Mouse (Mus musculus) stomach, embryonic 15.5 days (tissue): ENCODE data around the gene Rela. TPM values are rescaled to one million over a fixed set of nuclear protein-coding genes. Genes with fewer than 3 reads are reported as not detected.

ENCODE experiments used
- ATAC-seq: fragments of 200-750 bp; cut with Nextera tagmentation; 2 replicates; pipeline ENCODE4 v1.8.0; 2017; ENCODE audit warnings: low read depth, moderate number of reproducible peaks, moderate TSS enrichment; ENCODE audit not compliant: insufficient read depth, low FRiP score
- H3K27ac ChIP-seq: fragments of 300-500 bp; sonication (generic); 2 replicates; pipeline ENCODE4 v1.5.1; 2015; ENCODE audit warnings: mild to moderate bottlenecking, inconsistent platforms
- H3K27me3 ChIP-seq: fragments of 300-500 bp; sonication (generic); replicated peaks from 2 replicates; pipeline ENCODE4 v1.6.1; 2015; ENCODE audit warnings: inconsistent platforms
- H3K36me3 ChIP-seq: fragments of 300-500 bp; sonication (generic); 2 replicates; pipeline ENCODE4 v1.6.1; 2015; ENCODE audit warnings: inconsistent platforms
- H3K4me1 ChIP-seq: fragments of 300-500 bp; sonication (generic); 2 replicates; pipeline ENCODE4 v1.6.1; 2015; ENCODE audit warnings: inconsistent platforms
- H3K4me2 ChIP-seq: fragments of 300-500 bp; sonication (generic); 2 replicates; pipeline ENCODE4 v1.6.1; 2015; ENCODE audit warnings: mild to moderate bottlenecking, inconsistent platforms
- H3K4me3 ChIP-seq: fragments of 300-500 bp; sonication (generic); replicated peaks from 2 replicates; pipeline ENCODE4 v1.5.1; 2015; ENCODE audit warnings: inconsistent platforms
- H3K9ac ChIP-seq: fragments of 300-500 bp; sonication (generic); 2 replicates; pipeline ENCODE4 v1.6.1; 2015; ENCODE audit warnings: inconsistent platforms
- H3K9me3 ChIP-seq: fragments of 300-500 bp; sonication (generic); 2 replicates; pipeline ENCODE4 v1.6.1; 2016; ENCODE audit warnings: inconsistent platforms
- WGBS: fragments of 180-500 bp; shearing (Covaris S2); methylation state at CpG from one replicate; pipeline ENCODE4 v1.1.7; 2015; 5-methylcytosine and 5-hydroxymethylcytosine counted together
- polyA plus RNA-seq: library from polyadenylated mRNA; unstranded; fragments of >200 nt; fragmentation: Nextera tagmentation; extraction: Ambion mirVana; gene quantifications from 2 replicates; pipeline ENCODE4 v1.2.1, GENCODE M21; 2015

Gene Rela
- polyA plus RNA-seq, 1 experiment from 2014 or later = 43.5 TPM

- H3K9me3 ChIP-seq = no peaks in the 10 kb centered on the region
- H3K9ac ChIP-seq = no peak overlapping the region
- ATAC-seq = no peak
- H3K4me2 ChIP-seq = no peak overlapping the region
- WGBS = 48% methylated on average over 9 of the region's 9 CpGs
- H3K36me3 ChIP-seq = peaks cover 40% of the 10 kb centered on the region
- no peaks in the 10 kb centered on the region for H3K27me3 ChIP-seq
- no peak overlapping the region for H3K27ac ChIP-seq
- H3K4me1 ChIP-seq = peaks cover 19% of the 10 kb centered on the region
- H3K4me3 ChIP-seq = no peak overlapping the region
These were observed 3.1 kb downstream of the Rela start for GRCm38 (mm10) chr19:5640339-5640738.

GRCm38 (mm10) chr19:5641021-5641420 lies 3.7 kb downstream of the Rela start:
- Histone ChIP-seq H3K9me3 (no peaks in the 10 kb centered on the region), H3K4me2 (no peak overlapping the region), H3K4me1 (peaks cover 19% of the 10 kb centered on the region), H3K36me3 (peaks cover 45% of the 10 kb centered on the region), H3K9ac (no peak overlapping the region), H3K27ac (no peak overlapping the region), H3K27me3 (no peaks in the 10 kb centered on the region), H3K4me3 (no peak overlapping the region)
- 81% methylated on average over 17 of the region's 17 CpGs for WGBS
- ATAC-seq = no peak

GRCm38 (mm10) chr19:5641641-5642040 lies 4.4 kb downstream of the Rela start:
- Histone ChIP-seq H3K36me3 (peaks cover 48% of the 10 kb centered on the region), H3K4me2 (no peak overlapping the region), H3K27ac (no peak overlapping the region), H3K27me3 (no peaks in the 10 kb centered on the region), H3K4me3 (no peak overlapping the region), H3K4me1 (peaks cover 14% of the 10 kb centered on the region), H3K9me3 (no peaks in the 10 kb centered on the region), H3K9ac (no peak overlapping the region)
- 86% methylated on average over 8 of the region's 8 CpGs for WGBS
- ATAC-seq = no peak

DNA sequence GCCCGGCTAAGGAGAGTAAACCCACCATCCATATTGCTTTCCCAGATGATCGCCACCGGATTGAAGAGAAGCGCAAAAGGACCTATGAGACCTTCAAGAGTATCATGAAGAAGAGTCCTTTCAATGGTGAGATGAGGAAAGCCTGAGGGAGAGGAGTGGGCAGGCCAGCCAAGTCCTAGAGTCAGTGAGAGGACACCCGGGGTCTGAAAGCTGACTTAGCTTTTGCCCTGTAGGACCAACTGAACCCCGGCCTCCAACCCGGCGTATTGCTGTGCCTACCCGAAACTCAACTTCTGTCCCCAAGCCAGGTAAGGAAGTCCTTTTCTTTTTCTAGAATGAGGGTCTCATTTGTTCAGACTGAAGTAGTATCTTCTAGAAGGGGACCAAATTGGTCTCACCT lies 8.0 kb downstream of the Rela start:
- Histone ChIP-seq H3K4me2 (no peak overlapping the region), H3K4me3 (no peak overlapping the region), H3K27ac (no peak overlapping the region), H3K27me3 (no peaks in the 10 kb centered on the region), H3K4me1 (peaks cover 23% of the 10 kb centered on the region), H3K9me3 (no peaks in the 10 kb centered on the region), H3K36me3 (peaks cover 59% of the 10 kb centered on the region), H3K9ac (no peak overlapping the region)
- ATAC-seq = no peak
- WGBS = 95% methylated on average over 9 of the region's 9 CpGs

DNA sequence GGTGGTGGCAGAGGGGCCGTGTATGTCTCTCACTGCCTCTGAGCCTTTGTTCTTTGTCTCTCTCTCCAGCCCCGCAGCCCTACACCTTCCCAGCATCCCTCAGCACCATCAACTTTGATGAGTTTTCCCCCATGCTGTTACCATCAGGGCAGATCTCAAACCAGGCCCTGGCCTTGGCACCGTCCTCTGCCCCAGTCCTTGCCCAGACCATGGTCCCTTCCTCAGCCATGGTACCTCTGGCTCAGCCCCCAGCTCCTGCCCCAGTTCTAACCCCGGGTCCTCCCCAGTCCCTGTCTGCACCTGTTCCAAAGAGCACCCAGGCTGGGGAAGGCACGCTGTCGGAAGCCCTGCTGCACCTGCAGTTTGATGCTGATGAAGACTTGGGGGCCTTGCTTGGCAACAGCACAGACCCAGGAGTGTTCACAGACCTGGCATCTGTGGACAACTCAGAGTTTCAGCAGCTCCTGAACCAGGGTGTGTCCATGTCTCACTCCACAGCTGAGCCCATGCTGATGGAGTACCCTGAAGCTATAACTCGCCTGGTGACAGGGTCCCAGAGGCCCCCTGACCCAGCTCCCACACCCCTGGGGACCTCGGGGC lies 9.5 kb downstream of the Rela start:
- no peak overlapping the region for H3K4me3 ChIP-seq
- H3K27ac ChIP-seq = no peak overlapping the region
- H3K4me1 ChIP-seq = peaks cover 23% of the 10 kb centered on the region
- 88% methylated on average over 8 of the region's 8 CpGs for WGBS
- ATAC-seq = no peak
- H3K9ac ChIP-seq = no peak overlapping the region
- H3K27me3 ChIP-seq = no peaks in the 10 kb centered on the region
- H3K9me3 ChIP-seq = no peaks in the 10 kb centered on the region
- H3K4me2 ChIP-seq = no peak overlapping the region
- peaks cover 46% of the 10 kb centered on the region for H3K36me3 ChIP-seq

DNA sequence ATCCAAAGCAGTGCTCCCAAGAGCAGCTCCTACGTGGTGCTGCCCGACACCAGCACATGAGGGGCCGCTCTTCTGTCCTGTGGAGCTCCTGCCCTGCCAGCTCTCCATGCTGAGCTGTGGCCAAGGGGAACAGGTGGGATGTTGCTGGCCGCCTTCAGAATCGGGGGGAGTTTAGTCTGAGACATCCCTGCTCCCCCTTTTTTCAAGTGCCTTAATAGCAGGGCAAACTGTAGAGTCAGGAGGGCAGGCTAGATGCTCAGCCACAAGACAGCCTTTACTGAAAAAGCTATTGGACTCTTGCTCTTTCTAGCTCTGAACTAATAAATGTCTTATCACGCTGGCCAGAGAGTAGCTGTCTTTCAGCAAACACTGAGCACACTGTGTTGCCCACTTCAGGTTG lies 10.5 kb downstream of the Rela start:
- H3K4me1 ChIP-seq = peaks cover 23% of the 10 kb centered on the region
- WGBS = 93% methylated on average over 6 of the region's 6 CpGs
- no peak for ATAC-seq
- H3K9me3 ChIP-seq = no peaks in the 10 kb centered on the region
- peaks cover 38% of the 10 kb centered on the region for H3K36me3 ChIP-seq
- H3K27me3 ChIP-seq = no peaks in the 10 kb centered on the region
- no peak overlapping the region for H3K4me2 ChIP-seq
- no peak overlapping the region for H3K4me3 ChIP-seq
- peak overlapping the region; percentile 91; the same call in 1 of the 2 replicates for H3K27ac ChIP-seq
- no peak overlapping the region for H3K9ac ChIP-seq

DNA sequence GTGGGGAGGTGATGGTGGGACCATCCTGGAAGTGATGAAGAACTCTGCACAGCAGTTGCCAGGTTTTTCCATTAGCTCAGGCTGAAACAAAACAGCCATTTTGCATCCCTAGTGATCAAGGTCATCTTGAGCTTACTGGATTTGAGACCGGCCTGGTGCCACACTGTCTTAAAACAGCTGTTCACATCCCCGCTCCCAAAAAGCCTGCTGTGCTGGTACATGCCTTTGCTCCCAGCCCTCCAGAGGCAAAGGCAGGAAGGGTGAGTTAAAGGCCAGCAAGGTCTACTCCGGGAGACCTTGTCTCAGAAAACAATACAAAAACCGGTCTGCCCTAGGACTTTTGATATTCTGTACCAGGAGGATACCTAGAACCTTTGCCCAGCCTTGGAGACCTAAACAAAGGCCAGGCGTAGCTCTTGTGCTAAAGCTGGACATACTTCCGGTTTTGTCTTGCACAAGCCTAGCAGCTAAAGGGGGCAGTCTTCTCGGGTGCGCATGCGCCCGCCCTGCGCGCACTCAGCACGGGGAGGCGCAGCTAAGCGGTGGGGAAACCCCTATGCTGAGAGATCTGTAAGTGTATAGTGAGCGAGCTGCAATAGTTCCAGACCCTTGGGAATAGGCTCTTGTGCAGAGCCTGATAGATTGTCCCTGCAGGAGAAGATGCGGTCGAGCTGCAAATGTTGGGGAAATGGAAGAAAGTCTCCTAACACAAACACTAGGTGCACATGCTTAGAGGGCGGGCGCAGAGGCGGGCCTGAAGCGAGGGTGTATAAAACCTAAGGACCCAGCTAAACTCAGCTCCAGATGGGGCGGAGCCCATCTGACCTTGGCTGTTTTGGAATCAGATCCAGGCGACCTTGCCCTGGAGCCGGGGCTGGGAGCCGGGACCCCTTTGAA lies 11.4 kb downstream of the Rela start:
- Histone ChIP-seq H3K27ac (peak overlapping the region; percentile 91), H3K9me3 (no peaks in the 10 kb centered on the region), H3K4me1 (peaks cover 23% of the 10 kb centered on the region), H3K36me3 (peaks cover 33% of the 10 kb centered on the region), H3K27me3 (no peaks in the 10 kb centered on the region), H3K4me2 (peak overlapping the region; percentile 60), H3K9ac (peak overlapping the region; percentile 8; the same call in 1 of the 2 replicates), H3K4me3 (peak overlapping the region; percentile 32)
- WGBS = 8% methylated on average over 26 of the region's 26 CpGs
- peak; percentile 86 for ATAC-seq

DNA sequence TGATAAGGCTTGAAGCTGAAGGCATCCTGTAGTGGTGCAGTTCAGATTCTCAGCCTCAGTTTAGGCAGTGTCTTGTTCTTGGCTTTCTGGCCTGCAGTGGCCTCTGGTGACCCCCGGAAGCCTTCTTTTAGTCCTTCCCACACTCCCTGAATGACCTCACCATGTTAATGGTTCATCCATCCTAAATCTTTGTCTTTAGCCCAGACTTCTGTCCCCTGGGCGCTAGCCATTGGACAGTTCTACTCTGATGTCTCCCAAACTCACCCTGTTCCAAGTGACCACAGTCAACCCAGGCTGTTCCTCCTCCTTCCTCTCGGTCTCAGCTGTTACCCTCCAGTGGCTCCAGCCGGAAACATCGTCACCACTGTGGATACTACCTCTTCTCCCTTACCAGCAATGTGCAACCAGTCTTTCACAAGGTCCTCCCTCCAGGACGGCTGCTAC lies 12.0 kb downstream of the Rela start:
- WGBS = 53% methylated on average over 6 of the region's 6 CpGs
- H3K4me1 ChIP-seq = peaks cover 28% of the 10 kb centered on the region
- H3K27me3 ChIP-seq = no peaks in the 10 kb centered on the region
- peaks cover 33% of the 10 kb centered on the region for H3K36me3 ChIP-seq
- H3K27ac ChIP-seq = peak overlapping the region; percentile 91
- H3K9ac ChIP-seq = peak overlapping the region; percentile 8; the same call in 1 of the 2 replicates
- H3K9me3 ChIP-seq = no peaks in the 10 kb centered on the region
- no peak; the same call in 1 of the 2 replicates for ATAC-seq
- H3K4me2 ChIP-seq = peak overlapping the region; percentile 60
- H3K4me3 ChIP-seq = peak overlapping the region; percentile 32; the same call in 1 of the 2 replicates

DNA sequence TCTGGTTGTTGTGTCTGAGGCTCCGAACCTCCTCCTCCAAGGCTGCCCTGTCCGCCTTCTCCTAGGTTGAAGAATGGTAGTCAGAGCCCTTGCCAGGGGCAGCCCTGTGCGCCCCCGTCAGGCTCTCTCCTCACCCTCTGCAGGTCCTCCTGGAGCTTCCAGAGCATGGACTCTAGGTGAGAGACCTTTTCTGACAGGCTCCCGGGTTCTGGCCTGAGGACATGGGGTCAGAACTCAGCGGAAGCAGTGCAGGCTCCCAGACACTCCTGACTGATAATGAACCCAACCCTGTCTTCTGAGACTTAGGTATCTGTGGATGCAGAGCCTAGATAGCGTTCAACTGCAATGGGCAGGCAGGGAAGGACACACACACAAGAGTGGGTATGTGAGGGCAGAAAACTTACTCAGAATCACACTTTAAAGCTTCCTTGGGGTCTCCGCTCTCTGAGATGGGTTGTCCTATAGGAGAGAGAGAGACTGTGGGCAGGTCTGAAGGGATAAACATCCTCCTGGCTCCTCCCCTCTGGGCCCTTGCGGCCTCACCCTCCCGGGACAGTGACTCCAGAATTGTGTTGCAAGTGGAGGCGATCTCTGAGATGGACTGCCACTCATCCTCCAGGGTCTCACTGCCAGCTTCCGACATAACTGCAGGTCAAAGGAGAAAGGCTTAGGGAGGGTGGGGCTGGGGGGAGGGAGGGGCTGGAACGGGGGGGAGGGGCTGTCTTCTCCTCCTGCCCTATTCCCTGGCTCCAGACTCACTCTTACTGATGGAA lies 14.4 kb downstream of the Rela start:
- Histone ChIP-seq H3K4me2 (no peak overlapping the region), H3K27me3 (peaks cover 11% of the 10 kb centered on the region), H3K9me3 (no peaks in the 10 kb centered on the region), H3K36me3 (peaks cover 21% of the 10 kb centered on the region), H3K27ac (no peak overlapping the region), H3K9ac (no peak overlapping the region), H3K4me1 (peaks cover 39% of the 10 kb centered on the region), H3K4me3 (no peak overlapping the region)
- WGBS = 59% methylated on average over 13 of the region's 13 CpGs
- no peak for ATAC-seq

GRCm38 (mm10) chr19:5652570-5652969 lies 15.3 kb downstream of the Rela start:
- Histone ChIP-seq H3K36me3 (peaks cover 13% of the 10 kb centered on the region), H3K27ac (no peak overlapping the region), H3K4me3 (no peak overlapping the region), H3K27me3 (peaks cover 11% of the 10 kb centered on the region), H3K4me2 (no peak overlapping the region), H3K9me3 (no peaks in the 10 kb centered on the region), H3K9ac (no peak overlapping the region), H3K4me1 (peaks cover 38% of the 10 kb centered on the region)
- WGBS = 72% methylated on average over 6 of the region's 6 CpGs
- ATAC-seq = no peak

DNA sequence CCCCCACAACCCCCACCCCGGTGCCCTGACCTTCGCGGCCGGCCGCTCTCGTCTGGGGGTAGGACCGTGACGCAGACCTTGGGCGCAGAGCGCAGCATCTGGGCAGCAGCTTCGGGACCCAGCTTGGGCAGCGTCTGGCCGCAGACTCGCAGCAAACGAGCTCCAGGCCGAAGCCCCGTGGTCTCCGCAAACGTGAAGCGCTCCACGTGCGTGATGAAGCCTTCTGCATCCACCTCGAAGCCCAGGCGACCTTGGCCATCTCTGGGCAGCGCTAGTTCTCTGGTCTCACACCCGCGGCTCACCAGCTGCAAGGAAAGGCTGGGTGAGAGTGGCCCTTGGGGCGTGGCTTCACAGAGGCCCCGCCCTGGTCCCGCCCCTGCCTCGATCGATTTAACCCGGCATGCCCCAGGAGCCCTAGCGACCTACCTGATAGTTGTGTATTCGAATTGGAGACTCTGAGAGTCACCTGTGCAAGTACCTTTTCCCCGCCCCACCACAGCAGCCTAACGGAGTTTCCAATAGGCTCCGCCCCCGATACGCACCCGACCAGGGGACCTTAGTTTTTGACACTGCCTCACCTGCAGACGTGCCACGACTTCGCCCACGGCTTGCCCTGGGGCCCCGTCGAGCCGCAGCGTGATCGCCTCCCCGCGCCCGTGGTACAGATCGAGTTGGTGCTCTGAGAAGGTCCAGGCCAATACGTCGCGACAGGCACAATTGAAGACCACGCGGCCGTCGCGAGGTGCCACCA lies 16.9 kb downstream of the Rela start:
- peaks cover 10% of the 10 kb centered on the region for H3K36me3 ChIP-seq
- H3K27me3 ChIP-seq = peaks cover 11% of the 10 kb centered on the region
- no peak overlapping the region for H3K9ac ChIP-seq
- peak overlapping the region; percentile 37 for H3K4me3 ChIP-seq
- ATAC-seq = peak; percentile 64
- peak overlapping the region; percentile 75 for H3K4me2 ChIP-seq
- H3K4me1 ChIP-seq = peaks cover 22% of the 10 kb centered on the region
- H3K9me3 ChIP-seq = no peaks in the 10 kb centered on the region
- 23% methylated on average over 62 of the region's 62 CpGs for WGBS
- H3K27ac ChIP-seq = no peak overlapping the region
